Mouse (Mus musculus) liver, postnatal 0 days (tissue): ENCODE results near the gene Sytl1.

ENCODE experiments used
- CTCF ChIP-seq: sonication (generic); IDR thresholded peaks from 2 replicates; pipeline ENCODE4 v1.5.1; 2016; ENCODE audit warnings: antibody characterized with exemption, low read depth
- EP300 ChIP-seq: IDR thresholded peaks from 2 replicates; pipeline ENCODE4 v1.6.1; 2016; ENCODE audit warnings: antibody characterized with exemption, low read depth, mild to moderate bottlenecking

- TF ChIP-seq CTCF (no peak), EP300 (no peak)
Measured at GRCm38 (mm10) chr4:133252089-133252488, 10.8 kb downstream of the Sytl1 start.
